Mouse (Mus musculus): Measurements from ENCODE around the gene Gm43720. TPM values are rescaled to one million over a fixed set of nuclear protein-coding genes. Genes with fewer than 3 reads are reported as not detected.

The Gm43720 gene
- total and polyA plus RNA-seq, 2 experiments from 2014 or later = 0.07 TPM; not detected in 1

DNA sequence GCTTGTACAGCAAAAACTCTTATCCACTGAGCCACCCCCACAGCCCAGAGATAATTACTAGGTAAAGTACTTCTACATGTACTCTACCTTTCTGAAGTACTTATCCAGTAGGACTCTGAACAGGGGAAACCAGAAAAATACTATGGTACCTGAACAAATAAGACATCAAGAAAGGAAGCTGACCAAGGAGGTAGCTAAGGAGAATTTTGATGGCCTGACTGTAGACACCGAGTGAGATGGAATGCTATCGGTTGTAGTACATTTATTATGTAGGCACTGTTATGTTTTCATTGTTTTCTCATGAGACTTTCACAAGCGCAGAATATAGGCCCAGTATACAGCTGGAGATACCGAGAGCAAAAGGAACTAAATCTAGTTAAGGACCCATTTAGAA is 22.2 kb downstream of the Gm43720 start:
- peaks cover 31% of the 10 kb centered on the region for H3K36me3 ChIP-seq (replicated peaks; ENCODE audit: control insufficient read depth, insufficient read depth, low read length)
- H3K9ac ChIP-seq (replicated peaks; ENCODE audit: low read depth, low read length) = no peak overlapping the region
- H3K27me3 ChIP-seq (ENCODE audit: control insufficient read depth, insufficient read depth, low read length) = no peaks in the 10 kb centered on the region
- H3K9me3 ChIP-seq (replicated peaks; ENCODE audit: control insufficient read depth, low read length) = no peaks in the 10 kb centered on the region
- DNase-seq (ENCODE audit: low spot score) (no peak), ATAC-seq (ENCODE audit: insufficient read depth, low read depth) (no peak)
- 86% methylated on average over 4 of the region's 4 CpGs for WGBS
- H3K4me2 ChIP-seq (ENCODE audit: low read depth, low read length) = no peak overlapping the region
- TF ChIP-seq EP300 (IDR thresholded peaks at IDR 0.05; ENCODE audit: low read depth) = no peak
- no peak for TF ChIP-seq CTCF (IDR thresholded peaks at IDR 0.05; ENCODE audit: low read depth)
- no peak overlapping the region for H3K27ac ChIP-seq (ENCODE audit: low read depth)
- H3K4me1 ChIP-seq (ENCODE audit: control insufficient read depth, insufficient read depth) = peaks cover 9% of the 10 kb centered on the region; the same call in 1 of the 2 replicates
- H3K4me3 ChIP-seq (ENCODE audit: low read depth, low read length) = no peak overlapping the region

- Histone ChIP-seq H3K27ac (ENCODE audit: low read depth) (no peak overlapping the region), H3K9ac (replicated peaks; ENCODE audit: low read depth, low read length) (no peak overlapping the region), H3K9me3 (replicated peaks; ENCODE audit: control insufficient read depth, low read length) (no peaks in the 10 kb centered on the region), H3K27me3 (ENCODE audit: control insufficient read depth, insufficient read depth, low read length) (no peaks in the 10 kb centered on the region), H3K4me3 (ENCODE audit: low read depth, low read length) (no peak overlapping the region), H3K36me3 (replicated peaks; ENCODE audit: control insufficient read depth, insufficient read depth, low read length) (peaks cover 29% of the 10 kb centered on the region), H3K4me2 (ENCODE audit: low read depth, low read length) (no peak overlapping the region), H3K4me1 (ENCODE audit: control insufficient read depth, insufficient read depth) (peaks cover 9% of the 10 kb centered on the region; the same call in 1 of the 2 replicates)
- DNase-seq (ENCODE audit: low spot score) = no peak
- no peak for ATAC-seq (ENCODE audit: insufficient read depth, low read depth)
- WGBS = 80% methylated on average over 10 of the region's 10 CpGs
- TF ChIP-seq EP300 (IDR thresholded peaks at IDR 0.05; ENCODE audit: low read depth) (no peak), CTCF (IDR thresholded peaks at IDR 0.05; ENCODE audit: low read depth) (no peak)
Observed at GRCm38 (mm10) chr5:138256966-138257584, 22.7 kb downstream of the Gm43720 start.

DNA sequence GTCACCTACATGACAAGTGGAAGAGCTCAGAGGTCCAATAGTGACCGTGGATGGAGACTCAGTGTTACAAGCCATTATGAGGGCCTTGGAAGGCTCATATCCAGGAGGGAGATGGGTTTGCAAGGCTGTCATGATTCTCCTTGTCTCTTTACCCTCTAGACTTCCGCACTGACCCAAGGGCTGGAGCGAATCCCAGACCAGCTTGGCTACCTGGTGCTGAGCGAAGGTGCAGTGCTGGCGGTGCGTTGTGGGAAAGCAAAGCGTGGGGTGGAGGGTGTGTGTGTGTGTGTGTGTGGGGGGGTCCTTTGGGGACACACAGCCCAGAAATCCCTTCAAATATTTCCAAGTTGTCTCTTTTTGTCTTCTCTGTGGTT is 23.7 kb downstream of the Gm43720 start:
- TF ChIP-seq CTCF (IDR thresholded peaks at IDR 0.05; ENCODE audit: low read depth) = no peak
- no peak for TF ChIP-seq EP300 (IDR thresholded peaks at IDR 0.05; ENCODE audit: low read depth)
- peak overlapping the region; percentile 70 for H3K4me3 ChIP-seq (ENCODE audit: low read depth, low read length)
- no peaks in the 10 kb centered on the region for H3K9me3 ChIP-seq (replicated peaks; ENCODE audit: control insufficient read depth, low read length)
- 10% methylated on average over 7 of the region's 7 CpGs for WGBS
- H3K27ac ChIP-seq (ENCODE audit: low read depth) = peak overlapping the region; percentile 72
- no peaks in the 10 kb centered on the region for H3K27me3 ChIP-seq (ENCODE audit: control insufficient read depth, insufficient read depth, low read length)
- peaks cover 9% of the 10 kb centered on the region; the same call in 1 of the 2 replicates for H3K4me1 ChIP-seq (ENCODE audit: control insufficient read depth, insufficient read depth)
- peak overlapping the region; percentile 54 for H3K9ac ChIP-seq (replicated peaks; ENCODE audit: low read depth, low read length)
- ATAC-seq (ENCODE audit: insufficient read depth, low read depth) = no peak; the same call in none of the 2 replicates
- H3K36me3 ChIP-seq (replicated peaks; ENCODE audit: control insufficient read depth, insufficient read depth, low read length) = peaks cover 21% of the 10 kb centered on the region
- H3K4me2 ChIP-seq (ENCODE audit: low read depth, low read length) = peak overlapping the region; percentile 85
- no peak for DNase-seq (ENCODE audit: low spot score)

- H3K4me2 ChIP-seq (ENCODE audit: low read depth, low read length) = peak within 1 kb of the TSS; percentile 85
- H3K9me3 ChIP-seq (replicated peaks; ENCODE audit: control insufficient read depth, low read length) = no peaks in the 10 kb centered on the region
- H3K4me3 ChIP-seq (ENCODE audit: low read depth, low read length) = peak within 1 kb of the TSS; percentile 70
- peaks cover 9% of the 10 kb centered on the region; the same call in 1 of the 2 replicates for H3K4me1 ChIP-seq (ENCODE audit: control insufficient read depth, insufficient read depth)
- ATAC-seq (ENCODE audit: insufficient read depth, low read depth) (peak; percentile 100), DNase-seq (ENCODE audit: low spot score) (peak; percentile 97)
- peak within 1 kb of the TSS; percentile 54 for H3K9ac ChIP-seq (replicated peaks; ENCODE audit: low read depth, low read length)
- WGBS = under 1% methylated on average over 38 of the region's 38 CpGs
- TF ChIP-seq EP300 (IDR thresholded peaks at IDR 0.05; ENCODE audit: low read depth) (no peak), CTCF (IDR thresholded peaks at IDR 0.05; ENCODE audit: low read depth) (no peak)
- no peaks in the 10 kb centered on the region for H3K27me3 ChIP-seq (ENCODE audit: control insufficient read depth, insufficient read depth, low read length)
- peak within 1 kb of the TSS; percentile 72 for H3K27ac ChIP-seq (ENCODE audit: low read depth)
- H3K36me3 ChIP-seq (replicated peaks; ENCODE audit: control insufficient read depth, insufficient read depth, low read length) = peaks cover 15% of the 10 kb centered on the region
Observed at GRCm38 (mm10) chr5:138255353-138256093, 24.2 kb downstream of the Gm43720 start, which contains the start of gene Lamtor4. Gene Lamtor4, plus strand, starts transcription at chr5:138255482.

DNA sequence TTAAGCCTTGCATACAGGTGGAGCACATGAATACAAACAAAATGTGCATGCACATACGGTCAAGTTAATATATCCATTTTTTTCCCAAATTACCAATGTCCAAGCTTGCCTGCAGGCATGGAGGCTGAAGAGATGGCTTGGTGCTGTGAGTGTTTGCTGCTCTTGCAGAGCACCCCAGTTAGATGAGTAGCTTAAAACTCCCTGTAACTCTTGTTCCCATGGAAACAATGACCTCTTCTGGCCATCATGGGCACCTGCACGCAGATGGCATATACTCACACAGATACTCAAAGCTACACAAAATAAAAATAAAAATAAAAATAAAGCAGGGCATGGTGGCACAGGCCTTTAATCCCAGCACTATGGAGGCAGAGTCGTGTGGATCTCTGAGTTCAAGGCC is 26.7 kb downstream of the Gm43720 start:
- TF ChIP-seq CTCF (IDR thresholded peaks at IDR 0.05; ENCODE audit: low read depth) = no peak
- no peak for TF ChIP-seq EP300 (IDR thresholded peaks at IDR 0.05; ENCODE audit: low read depth)
- Histone ChIP-seq H3K9ac (replicated peaks; ENCODE audit: low read depth, low read length) (no peak overlapping the region), H3K4me3 (ENCODE audit: low read depth, low read length) (no peak overlapping the region), H3K27me3 (ENCODE audit: control insufficient read depth, insufficient read depth, low read length) (no peaks in the 10 kb centered on the region), H3K36me3 (replicated peaks; ENCODE audit: control insufficient read depth, insufficient read depth, low read length) (no peaks in the 10 kb centered on the region; the same call in 1 of the 2 replicates), H3K4me2 (ENCODE audit: low read depth, low read length) (no peak overlapping the region), H3K27ac (ENCODE audit: low read depth) (no peak overlapping the region), H3K9me3 (replicated peaks; ENCODE audit: control insufficient read depth, low read length) (no peaks in the 10 kb centered on the region), H3K4me1 (ENCODE audit: control insufficient read depth, insufficient read depth) (peaks cover 9% of the 10 kb centered on the region; the same call in 1 of the 2 replicates)
- ATAC-seq (ENCODE audit: insufficient read depth, low read depth) = no peak
- 85% methylated on average over 3 of the region's 3 CpGs for WGBS
- DNase-seq (ENCODE audit: low spot score) = no peak

All from heart, postnatal 0 days (tissue).